Mouse (Mus musculus) layer of hippocampus, adult 2 months (tissue): ENCODE measurements around the gene Sdc3. TPM values are rescaled to one million over a fixed set of nuclear protein-coding genes. Genes with fewer than 3 reads are reported as not detected.
A peak's percentile ranks its signal among the peaks of the same experiment; 100 is the strongest.

Source experiments
- DNase-seq, 2 experiments: peaks; one replicate each; pipeline ENCODE4 v3.0.0; 2022; ENCODE audit warnings: low spot score in 2 of 2
- H3K27ac ChIP-seq: fragments of 200-600 bp; 2 replicates; pipeline ENCODE4 v1.8.1; 2022
- H3K4me3 ChIP-seq: fragments of 200-600 bp; 2 replicates; pipeline ENCODE4 v1.8.1; 2022; ENCODE audit warnings: mild to moderate bottlenecking
- CTCF ChIP-seq: fragments of 200-600 bp; conservative IDR thresholded peaks from 2 replicates; pipeline ENCODE4 v1.8.1; 2022; ENCODE audit warnings: antibody characterized with exemption, mild to moderate bottlenecking, moderate library complexity
- total RNA-seq, 2 experiments: library from RNA; stranded (reverse); gene quantifications; 2 replicates each; pipeline ENCODE4 v1.2.3; 2021

Gene Sdc3
- total RNA-seq, 2 experiments from 2014 or later = 130 to 140 TPM

GRCm38 (mm10) chr4:130799118-130799517 is 6.8 kb downstream of the Sdc3 start:
- Histone ChIP-seq H3K4me3 (no peak overlapping the region), H3K27ac (peak overlapping the region; percentile 61; the same call in 1 of the 2 replicates)
- TF ChIP-seq CTCF = no peak
- no peak for DNase-seq

DNA sequence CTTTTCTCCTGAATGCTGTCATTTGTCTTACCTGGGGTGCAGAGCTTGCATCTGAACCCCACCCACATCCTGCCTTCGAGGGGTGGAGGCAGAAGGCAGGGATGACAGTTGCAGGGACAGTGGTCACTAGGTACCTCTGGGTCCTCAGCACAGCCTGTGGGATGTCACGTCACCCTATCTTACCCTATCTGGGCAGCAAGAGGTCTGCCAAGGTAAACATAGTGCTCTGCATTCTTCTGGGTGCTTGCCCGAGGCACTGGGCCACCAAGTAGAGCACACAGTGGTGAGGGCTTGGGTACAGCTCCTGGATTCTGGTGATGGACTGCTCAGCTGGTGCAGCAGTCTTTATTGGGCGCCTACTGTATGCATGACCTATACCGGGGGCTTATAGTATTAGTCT is 7.2 kb downstream of the Sdc3 start:
- Histone ChIP-seq H3K27ac (no peak overlapping the region), H3K4me3 (no peak overlapping the region)
- DNase-seq = no peak
- no peak for TF ChIP-seq CTCF

GRCm38 (mm10) chr4:130800147-130800546 is 7.8 kb downstream of the Sdc3 start:
- DNase-seq = no peak
- Histone ChIP-seq H3K4me3 (no peak overlapping the region), H3K27ac (no peak overlapping the region)
- TF ChIP-seq CTCF = no peak

GRCm38 (mm10) chr4:130801198-130801597 is 8.9 kb downstream of the Sdc3 start:
- no peak for DNase-seq
- no peak overlapping the region for H3K27ac ChIP-seq
- no peak for TF ChIP-seq CTCF
- no peak overlapping the region for H3K4me3 ChIP-seq

- TF ChIP-seq CTCF = no peak
- no peak for DNase-seq
- Histone ChIP-seq H3K27ac (no peak overlapping the region; the same call in 1 of the 2 replicates), H3K4me3 (no peak overlapping the region)
These were observed 9.4 kb downstream of the Sdc3 start for GRCm38 (mm10) chr4:130801624-130802329.

GRCm38 (mm10) chr4:130803591-130803990 is 11.3 kb downstream of the Sdc3 start:
- DNase-seq = no peak
- no peak overlapping the region for H3K4me3 ChIP-seq
- no peak for TF ChIP-seq CTCF
- H3K27ac ChIP-seq = peak overlapping the region; percentile 86

- no peak for TF ChIP-seq CTCF
- peak overlapping the region; percentile 86 for H3K27ac ChIP-seq
These were observed 12.0 kb downstream of the Sdc3 start for GRCm38 (mm10) chr4:130804292-130804691.

DNA sequence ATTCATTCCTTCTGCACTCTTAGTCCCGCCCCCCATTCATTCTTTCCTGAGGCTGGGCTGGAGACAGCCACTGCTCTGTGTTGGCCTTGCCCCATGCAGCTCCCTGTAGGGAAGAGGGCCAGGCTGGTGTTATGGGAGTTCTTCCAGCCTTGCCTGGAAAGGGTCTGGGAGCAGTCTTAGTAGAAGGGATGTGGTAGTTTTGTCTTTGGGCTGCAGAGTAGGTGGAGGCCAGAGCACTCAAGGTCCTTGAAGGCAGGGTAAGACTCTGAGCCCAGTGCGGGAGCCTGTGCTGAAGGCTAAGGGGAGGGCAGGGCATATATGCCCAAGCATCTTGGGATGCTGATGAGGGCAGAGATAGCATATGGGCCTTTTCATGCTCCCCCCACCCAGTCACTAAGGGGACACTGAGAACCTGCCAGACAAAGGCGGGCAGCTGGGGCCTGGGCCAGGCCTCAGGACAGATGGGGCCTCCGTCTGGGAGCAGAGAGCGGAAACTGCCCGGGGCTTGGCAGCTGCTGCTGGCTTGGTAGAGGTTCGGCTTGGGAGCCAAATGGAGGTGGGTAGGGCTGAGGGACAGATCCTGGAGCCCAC is 12.5 kb downstream of the Sdc3 start:
- peak; percentile 62 to 72 for DNase-seq
- H3K27ac ChIP-seq = peak overlapping the region; percentile 86

More at GRCm38 (mm10) chr4:130804292-130804691, 12.0 kb downstream of the Sdc3 start:
- no peak for DNase-seq
- no peak overlapping the region for H3K4me3 ChIP-seq

DNA sequence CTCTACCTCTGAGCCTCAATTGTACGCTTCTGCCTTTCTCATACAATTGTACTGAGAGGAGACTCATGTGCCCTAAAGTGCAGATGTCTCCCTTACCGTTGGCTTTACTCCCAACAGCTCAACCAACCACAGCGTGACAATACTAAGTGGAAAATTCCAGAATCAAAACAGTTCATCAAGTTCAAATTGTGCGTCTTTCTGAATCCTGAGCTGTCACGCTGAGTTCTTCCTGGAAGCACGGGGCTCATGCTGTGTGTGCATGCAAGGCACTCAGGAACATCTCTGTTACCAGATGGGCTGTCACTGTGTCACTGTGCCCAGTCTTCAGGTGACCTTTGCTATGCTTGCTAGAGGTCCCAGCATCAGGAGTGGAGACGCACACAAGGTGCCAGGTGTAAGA is 13.4 kb downstream of the Sdc3 start:
- no peak overlapping the region for H3K4me3 ChIP-seq
- H3K27ac ChIP-seq = peak overlapping the region; percentile 86
- TF ChIP-seq CTCF = no peak
- no peak for DNase-seq

More for the DNA sequence above, 12.5 kb downstream of the Sdc3 start:
- no peak for TF ChIP-seq CTCF
- H3K4me3 ChIP-seq = no peak overlapping the region

- no peak for DNase-seq
- TF ChIP-seq CTCF = no peak
- Histone ChIP-seq H3K27ac (no peak overlapping the region), H3K4me3 (no peak overlapping the region)
These were observed 14.4 kb downstream of the Sdc3 start for GRCm38 (mm10) chr4:130806746-130807145.

DNA sequence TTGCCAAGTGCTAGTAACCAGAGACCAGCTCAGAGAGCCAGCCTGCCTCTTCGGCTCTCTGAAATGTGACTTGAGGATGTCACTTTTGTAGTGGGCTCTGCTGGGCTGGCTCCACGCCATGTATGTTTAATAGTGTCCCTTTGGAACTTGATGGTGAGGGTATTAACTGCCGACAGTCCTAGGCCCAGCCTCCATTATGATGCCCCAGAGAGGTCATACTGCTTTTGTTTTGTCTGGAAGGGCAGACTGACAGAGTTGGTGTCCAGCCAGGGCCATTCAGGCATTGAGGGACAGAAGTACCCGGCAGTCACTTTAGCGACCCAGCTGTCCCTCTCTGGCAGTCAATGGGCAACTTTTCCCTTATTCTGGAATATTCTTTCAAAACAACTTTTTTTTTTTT is 17.4 kb downstream of the Sdc3 start:
- no peak overlapping the region for H3K4me3 ChIP-seq
- no peak for DNase-seq
- TF ChIP-seq CTCF = no peak
- H3K27ac ChIP-seq = peak overlapping the region; percentile 19; the same call in 1 of the 2 replicates

DNA sequence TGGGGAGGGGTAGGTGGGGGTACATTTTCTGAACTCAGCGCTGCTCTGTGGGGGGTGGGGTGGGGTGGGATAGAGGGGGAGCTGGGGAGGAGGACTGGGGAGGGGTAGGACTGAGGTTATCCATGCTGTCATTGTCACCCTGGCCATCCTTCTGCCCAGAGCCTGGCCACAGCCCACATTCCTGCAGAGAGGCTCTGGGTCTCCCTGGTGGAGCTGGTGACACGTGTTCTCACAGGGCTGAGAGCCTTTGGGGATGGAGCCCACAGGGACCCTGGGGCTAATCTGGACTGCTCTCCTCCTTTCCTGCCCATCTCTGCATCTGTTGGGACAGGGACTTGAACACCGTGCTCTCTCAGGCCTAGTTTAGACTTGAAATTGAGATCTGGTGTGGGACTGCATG is 18.5 kb downstream of the Sdc3 start:
- no peak for DNase-seq
- Histone ChIP-seq H3K27ac (peak overlapping the region; percentile 72), H3K4me3 (no peak overlapping the region)
- TF ChIP-seq CTCF = no peak

- Histone ChIP-seq H3K4me3 (no peak overlapping the region; the same call in 1 of the 2 replicates), H3K27ac (peak overlapping the region; percentile 72)
- DNase-seq = peak in 1 of 2 experiments; percentile 60
- TF ChIP-seq CTCF = no peak
These were observed 19.0 kb downstream of the Sdc3 start for GRCm38 (mm10) chr4:130811385-130811784.

DNA sequence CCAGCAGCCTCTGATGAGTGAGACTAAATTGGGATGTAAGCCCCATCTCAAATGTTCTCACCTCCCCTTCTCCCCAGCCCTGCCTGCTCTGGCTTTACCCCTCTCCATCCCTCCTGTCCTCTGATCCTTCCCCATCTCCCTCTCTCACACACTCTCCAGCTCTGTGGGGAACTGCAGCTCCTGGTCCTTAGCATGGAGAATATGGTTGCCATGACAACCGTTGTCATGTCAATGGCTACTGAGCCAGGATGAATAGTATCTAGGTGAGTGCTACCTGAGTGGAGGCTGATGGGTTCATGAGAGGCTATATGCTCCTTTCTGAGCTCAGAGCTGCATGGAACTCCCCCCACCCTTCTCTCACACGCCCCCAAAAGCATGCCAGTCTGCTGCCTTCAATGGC is 21.6 kb downstream of the Sdc3 start:
- no peak for TF ChIP-seq CTCF
- Histone ChIP-seq H3K27ac (peak overlapping the region; percentile 57; the same call in 1 of the 2 replicates), H3K4me3 (no peak overlapping the region)
- no peak for DNase-seq
